Mouse (Mus musculus): ENCODE data around the gene Acsf3. TPM values are rescaled to one million over a fixed set of nuclear protein-coding genes. Genes with fewer than 3 reads are reported as not detected.

Gene Acsf3
- total and polyA plus RNA-seq, 3 experiments: 17.8 to 37.2 TPM; not detected in 1

- no peaks in the 10 kb centered on the region for H3K27me3 ChIP-seq (ENCODE audit: control insufficient read depth in 1 of 2, insufficient read depth in 2 of 2, low read length in 2 of 2)
- DNase-seq (ENCODE audit: low read depth, low spot score): no peak
These were observed 29.5 kb upstream of the Acsf3 start for GRCm38 (mm10) chr8:122745750-122746275.

GRCm38 (mm10) chr8:122746439-122746838 lies 28.8 kb upstream of the Acsf3 start:
- TF ChIP-seq TCF12 (IDR thresholded peaks at IDR 0.05; ENCODE audit: low read depth, low read length) (no peak), CHD1 (IDR thresholded peaks at IDR 0.05; ENCODE audit: low read depth, low read length) (no peak), ZKSCAN1 (IDR thresholded peaks at IDR 0.05; ENCODE audit: low read depth, low read length) (no peak)
- Histone ChIP-seq H3K9ac (ENCODE audit: control insufficient read depth, low read depth, low read length, poor library complexity, severe bottlenecking) (no peak overlapping the region), H3K36me3 (ENCODE audit: control insufficient read depth in 1 of 2, insufficient read depth in 2 of 2, low read length in 2 of 2) (peaks cover 0 to 9% of the 10 kb centered on the region in 2 experiments; a peak in 2 of 4 replicates), H3K27ac (ENCODE audit: control insufficient read depth, low read depth, low read length) (no peak overlapping the region), H3K79me2 (ENCODE audit: control insufficient read depth, insufficient read depth, low read length, poor library complexity) (no peaks in the 10 kb centered on the region), H3K4me1 (ENCODE audit: control insufficient read depth in 1 of 2, insufficient read depth in 2 of 2, low read length in 2 of 2) (peaks cover 10 to 16% of the 10 kb centered on the region in 2 experiments), H3K4me3 (ENCODE audit: control insufficient read depth in 1 of 2, insufficient read depth in 1 of 2, low read depth in 2 of 2, low read length in 2 of 2) (no peak overlapping the region), H3K27me3 (ENCODE audit: control insufficient read depth in 1 of 2, insufficient read depth in 2 of 2, low read length in 2 of 2) (no peaks in the 10 kb centered on the region), H3K9me3 (replicated peaks; ENCODE audit: insufficient read depth, low read length) (no peaks in the 10 kb centered on the region)
- no peak for DNase-seq (ENCODE audit: low read depth, low spot score)

More at GRCm38 (mm10) chr8:122745750-122746275, 29.5 kb upstream of the Acsf3 start:
- Histone ChIP-seq H3K27ac (ENCODE audit: control insufficient read depth, low read depth, low read length) (no peak overlapping the region), H3K9ac (ENCODE audit: control insufficient read depth, low read depth, low read length, poor library complexity, severe bottlenecking) (no peak overlapping the region), H3K4me1 (ENCODE audit: control insufficient read depth in 1 of 2, insufficient read depth in 2 of 2, low read length in 2 of 2) (peaks cover 10 to 16% of the 10 kb centered on the region in 2 experiments), H3K79me2 (ENCODE audit: control insufficient read depth, insufficient read depth, low read length, poor library complexity) (no peaks in the 10 kb centered on the region), H3K9me3 (replicated peaks; ENCODE audit: insufficient read depth, low read length) (no peaks in the 10 kb centered on the region), H3K4me3 (ENCODE audit: control insufficient read depth in 1 of 2, insufficient read depth in 1 of 2, low read depth in 2 of 2, low read length in 2 of 2) (no peak overlapping the region), H3K36me3 (ENCODE audit: control insufficient read depth in 1 of 2, insufficient read depth in 2 of 2, low read length in 2 of 2) (peaks cover 0 to 9% of the 10 kb centered on the region in 2 experiments; a peak in 2 of 4 replicates)
- TF ChIP-seq MEF2A (IDR thresholded peaks at IDR 0.05; ENCODE audit: extremely low read depth, insufficient replicate concordance, low read depth, low read length, poor library complexity, severe bottlenecking) (no peak), TBP (IDR thresholded peaks at IDR 0.05; ENCODE audit: low read depth, low read length) (no peak), JUND (IDR thresholded peaks at IDR 0.05; ENCODE audit: low read depth, low read length) (no peak)

GRCm38 (mm10) chr8:122747825-122748224 lies 27.5 kb upstream of the Acsf3 start:
- H3K4me3 ChIP-seq (ENCODE audit: control insufficient read depth in 1 of 2, insufficient read depth in 1 of 2, low read depth in 2 of 2, low read length in 2 of 2): no peak overlapping the region
- no peak for TF ChIP-seq POLR2AphosphoS2 (IDR thresholded peaks at IDR 0.05; ENCODE audit: low read length)
- no peaks in the 10 kb centered on the region for H3K27me3 ChIP-seq (ENCODE audit: control insufficient read depth in 1 of 2, insufficient read depth in 2 of 2, low read length in 2 of 2)
- H3K9ac ChIP-seq (ENCODE audit: control insufficient read depth, low read depth, low read length, poor library complexity, severe bottlenecking): no peak overlapping the region
- H3K27ac ChIP-seq (ENCODE audit: control insufficient read depth, low read depth, low read length): no peak overlapping the region
- no peaks in the 10 kb centered on the region for H3K79me2 ChIP-seq (ENCODE audit: control insufficient read depth, insufficient read depth, low read length, poor library complexity)
- peaks cover 10 to 16% of the 10 kb centered on the region in 2 experiments for H3K4me1 ChIP-seq (ENCODE audit: control insufficient read depth in 1 of 2, insufficient read depth in 2 of 2, low read length in 2 of 2)
- no peaks in the 10 kb centered on the region for H3K9me3 ChIP-seq (replicated peaks; ENCODE audit: insufficient read depth, low read length)
- DNase-seq (ENCODE audit: low read depth, low spot score): no peak
- H3K36me3 ChIP-seq (ENCODE audit: control insufficient read depth in 1 of 2, insufficient read depth in 2 of 2, low read length in 2 of 2): peaks cover 0 to 9% of the 10 kb centered on the region in 2 experiments; a peak in 2 of 4 replicates

Measured in MEL (cell line).